Mouse (Mus musculus) kidney, adult 2 months (tissue): ENCODE measurements around the gene Rest.

ENCODE experiments used
- CTCF ChIP-seq: fragments of 200-500 bp; conservative IDR thresholded peaks from 2 replicates; pipeline ENCODE4 v1.5.1; 2011; ENCODE audit warnings: low read depth, mild to moderate bottlenecking, control low read depth, low read length, moderate library complexity, mixed read lengths; ENCODE audit not compliant: insufficient read depth, insufficient read length
- POLR2A ChIP-seq: fragments of 200-500 bp; IDR thresholded peaks from one replicate; pipeline ENCODE4 v1.6.1; 2011; ENCODE audit warnings: low read depth, low read length, control low read depth

- TF ChIP-seq CTCF (no peak), POLR2A (no peak)
These were observed 12.1 kb upstream of the Rest start for GRCm38 (mm10) chr5:77253154-77253553.
